Mouse (Mus musculus) heart, postnatal 0 days (tissue): ENCODE results near the gene Fam216b.

Experiments
- CTCF ChIP-seq: IDR thresholded peaks from 2 replicates; pipeline ENCODE4 v1.5.1; 2016; ENCODE audit warnings: antibody characterized with exemption, control low read depth, low read depth
- EP300 ChIP-seq: IDR thresholded peaks from 2 replicates; pipeline ENCODE4 v1.6.1; 2016; ENCODE audit warnings: antibody characterized with exemption, low read depth

- peak; percentile 32; the same call in 1 of the 2 replicates for TF ChIP-seq CTCF
- TF ChIP-seq EP300 = no peak
Observed at GRCm38 (mm10) chr14:78108388-78108787, 19.6 kb upstream of the Fam216b start.
